Mouse (Mus musculus): ENCODE results near the gene Cysltr2.

Cysltr2 gene

DNA sequence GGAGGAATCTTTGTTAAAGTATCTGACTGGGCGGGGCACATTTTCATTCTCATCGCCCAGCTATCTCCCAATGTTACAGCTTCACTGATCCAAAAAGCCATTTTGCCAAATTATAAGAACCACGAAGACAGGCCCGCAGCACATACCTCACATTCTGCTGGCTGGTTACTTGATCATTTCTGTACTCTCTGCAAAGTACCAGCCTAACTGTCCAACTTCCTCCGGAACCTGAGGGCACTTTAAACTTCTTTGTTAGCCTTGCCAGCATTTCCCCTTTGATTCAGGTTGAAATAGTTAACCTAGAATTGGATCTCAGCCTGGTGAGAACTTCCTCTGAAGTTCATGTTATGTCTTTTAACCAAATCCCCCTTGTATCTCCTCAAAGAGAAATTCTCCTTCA, 63.8 kb downstream of the Cysltr2 start:
- DNase-seq (ENCODE audit: low spot score): no peak

DNA sequence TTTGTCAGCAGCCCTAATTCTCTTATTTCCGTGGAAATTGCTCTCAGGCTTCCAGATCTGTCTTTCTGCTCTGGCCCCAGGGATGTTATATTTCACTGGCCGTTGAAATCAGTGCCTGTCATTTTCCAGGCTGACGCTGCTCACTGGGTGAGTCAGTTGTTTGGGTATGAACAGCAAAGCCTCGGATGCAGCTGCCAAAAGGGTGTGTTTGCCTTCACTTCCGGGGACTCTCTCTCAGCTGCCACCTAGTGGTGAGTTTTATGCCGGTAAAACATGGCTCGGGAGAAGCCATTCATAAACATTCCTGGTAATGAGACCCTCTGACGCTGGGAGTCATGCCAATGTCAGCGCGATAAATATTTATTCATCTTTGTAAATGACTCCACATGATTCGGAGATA, 65.5 kb downstream of the Cysltr2 start:
- peak; percentile 53 for DNase-seq (ENCODE audit: low spot score)

DNA sequence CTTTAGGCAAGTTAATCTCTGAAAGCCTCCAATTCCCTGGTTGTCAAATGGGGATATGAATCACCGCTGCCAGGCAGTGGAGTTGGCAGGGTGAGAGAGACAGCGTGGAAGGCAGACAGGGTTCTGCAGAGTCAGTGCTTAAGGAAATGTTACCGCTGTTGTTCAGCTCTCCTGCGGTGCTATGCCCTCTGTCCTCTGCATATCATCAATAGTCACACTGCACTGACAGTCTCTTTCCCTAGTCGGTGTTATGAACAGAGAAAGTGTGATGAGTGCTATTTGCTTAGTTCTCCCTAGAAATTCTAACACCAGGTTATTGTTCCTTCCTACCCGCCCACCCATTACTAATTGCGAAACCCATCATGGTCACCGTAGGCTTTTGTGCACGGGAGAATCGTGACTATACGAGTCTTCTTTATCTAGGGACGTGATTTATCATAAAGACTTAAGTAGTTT, 65.9 kb downstream of the Cysltr2 start:
- DNase-seq (ENCODE audit: low spot score): no peak

DNA sequence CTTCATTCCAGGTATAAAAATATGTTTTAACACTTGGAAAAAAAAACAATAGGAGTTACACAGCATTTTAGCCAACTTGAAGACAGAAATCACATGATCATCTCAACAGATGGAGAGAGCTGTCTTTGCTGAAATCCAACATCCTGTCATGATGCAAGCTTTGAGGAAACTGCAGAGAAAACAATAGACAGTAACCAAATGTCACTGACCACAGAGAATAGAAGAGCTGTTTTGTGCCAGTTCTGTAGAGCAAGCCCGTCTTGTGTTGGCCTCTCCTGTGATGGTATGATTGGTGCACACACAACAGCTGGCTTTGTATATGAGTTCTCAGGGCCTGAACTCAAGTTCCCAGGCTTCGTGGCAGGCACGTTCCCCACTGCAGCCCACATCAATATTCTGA, 68.2 kb downstream of the Cysltr2 start:
- no peak for DNase-seq (ENCODE audit: low spot score)

DNA sequence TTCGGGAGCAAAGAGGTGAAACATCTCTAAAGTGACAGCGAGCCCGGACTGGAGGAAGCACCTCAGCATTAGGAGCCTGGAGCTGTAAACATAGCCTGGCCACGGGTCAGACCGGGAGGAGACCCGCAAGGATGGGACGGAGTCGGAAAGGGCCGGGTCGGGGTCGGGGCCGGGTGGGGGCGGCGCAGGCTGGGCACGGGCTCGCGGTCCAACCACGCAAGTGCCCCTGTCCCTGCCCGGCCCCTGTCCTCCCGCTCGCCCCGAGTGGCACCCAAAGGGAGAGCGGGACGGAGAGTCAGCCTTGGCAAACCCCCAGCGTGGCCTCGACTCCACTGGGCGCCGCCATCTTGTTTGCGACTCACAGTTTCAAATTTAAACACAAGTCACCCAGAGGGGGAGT, 68.8 kb downstream of the Cysltr2 start:
- DNase-seq (ENCODE audit: low spot score): no peak

DNA sequence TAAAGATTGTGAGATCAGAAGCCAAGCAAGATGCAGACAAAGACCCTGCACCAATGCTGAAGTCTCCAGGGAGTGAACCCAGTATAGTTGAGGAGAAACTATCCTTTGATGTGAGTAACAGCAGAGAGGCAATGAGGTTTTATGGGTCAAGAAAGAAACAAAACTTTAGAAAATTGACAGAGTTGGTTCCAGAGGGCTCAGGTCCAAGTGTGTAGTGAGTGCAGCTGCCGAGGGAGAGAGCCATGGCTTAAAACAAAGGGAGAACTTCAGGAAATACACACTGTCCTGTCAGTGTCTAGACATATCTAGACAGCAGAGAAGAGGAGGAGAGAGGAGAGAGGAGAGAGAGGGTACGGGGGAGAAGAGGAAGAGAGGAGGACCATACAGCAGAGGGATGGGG, 72.8 kb downstream of the Cysltr2 start:
- DNase-seq (ENCODE audit: low spot score): no peak

Measured in ovary, postnatal 10 days (tissue).